Mouse (Mus musculus) liver, adult 2 months (tissue): ENCODE data around the gene P4hb. TPM values are rescaled to one million over a fixed set of nuclear protein-coding genes. Genes with fewer than 3 reads are reported as not detected.
A peak's percentile ranks its signal among the peaks of the same experiment; 100 is the strongest.

ENCODE experiments used
- DNase-seq: peaks from one replicate; pipeline ENCODE4 v3.0.0-alpha.2; 2011; ENCODE audit warnings: low read depth, low spot score; ENCODE audit errors: extremely low read depth
- H3K27ac ChIP-seq: fragments of 200-500 bp; replicated peaks from 2 replicates; pipeline ENCODE4 v1.5.1; 2012; ENCODE audit warnings: low read depth, mild to moderate bottlenecking, control low read depth, inconsistent platforms, low read length; ENCODE audit not compliant: insufficient read depth
- H3K27me3 ChIP-seq: fragments of 200-500 bp; 2 replicates; pipeline ENCODE4 v1.6.1; 2012; ENCODE audit warnings: mild to moderate bottlenecking, moderate library complexity, low read length, inconsistent platforms; ENCODE audit not compliant: control insufficient read depth, insufficient read depth
- H3K36me3 ChIP-seq: fragments of 200-500 bp; 2 replicates; pipeline ENCODE4 v1.6.1; 2012; ENCODE audit warnings: low read length, inconsistent platforms; ENCODE audit not compliant: control insufficient read depth, insufficient read depth
- H3K4me1 ChIP-seq: fragments of 200-500 bp; 2 replicates; pipeline ENCODE4 v1.6.1; 2011; ENCODE audit warnings: low read length; ENCODE audit not compliant: control insufficient read depth, insufficient read depth
- H3K4me3 ChIP-seq: fragments of 200-500 bp; 2 replicates; pipeline ENCODE4 v1.5.1; 2011; ENCODE audit warnings: low read depth, mild to moderate bottlenecking, control low read depth, low read length, moderate library complexity; ENCODE audit not compliant: insufficient read depth
- H3K79me2 ChIP-seq: fragments of 200-500 bp; 2 replicates; pipeline ENCODE4 v1.6.1; 2012; ENCODE audit warnings: inconsistent platforms, mild to moderate bottlenecking, low read length, moderate library complexity; ENCODE audit not compliant: control insufficient read depth, insufficient read depth
- H3K9ac ChIP-seq: fragments of 200-500 bp; 2 replicates; pipeline ENCODE4 v1.6.1; 2012; ENCODE audit warnings: low read depth, mild to moderate bottlenecking, control low read depth, inconsistent platforms, low read length
- CTCF ChIP-seq: fragments of 200-500 bp; IDR thresholded peaks from 2 replicates; pipeline ENCODE4 v1.5.1; 2011; ENCODE audit warnings: low read depth, low read length, control low read depth
- POLR2A ChIP-seq: fragments of 200-500 bp; IDR thresholded peaks from 2 replicates; pipeline ENCODE4 v1.6.1; 2011; ENCODE audit warnings: low read length, control low read depth; ENCODE audit not compliant: insufficient read depth; ENCODE audit errors: extremely low read depth
- WGBS: fragments of 180-500 bp; shearing (Covaris S2); methylation state at CpG from one replicate; pipeline ENCODE4 v1.1.7; 2018; 5-methylcytosine and 5-hydroxymethylcytosine counted together
- polyA plus RNA-seq: library from polyadenylated mRNA; depleted of rRNA; stranded (reverse); fragments of >200 nt; gene quantifications from 2 replicates; pipeline ENCODE4 v1.2.3, GENCODE M21; 2012
- total RNA-seq: library from RNA; depleted of rRNA; stranded (reverse); fragments of >200 nt; gene quantifications from 2 replicates; pipeline ENCODE4 v1.2.3, GENCODE M21; 2014

P4hb gene
- total and polyA plus RNA-seq, 2 experiments: 683 to 951 TPM

GRCm38 (mm10) chr11:120580871-120581331, 7.8 kb upstream of the P4hb start:
- peaks cover 29% of the 10 kb centered on the region for H3K4me1 ChIP-seq
- H3K27ac ChIP-seq: peak overlapping the region; percentile 100
- H3K79me2 ChIP-seq: peaks cover 14% of the 10 kb centered on the region; the same call in 1 of the 2 replicates
- no peaks in the 10 kb centered on the region; the same call in 1 of the 2 replicates for H3K36me3 ChIP-seq
- no peak for DNase-seq
- H3K4me3 ChIP-seq: peak overlapping the region; percentile 87
- no peaks in the 10 kb centered on the region for H3K27me3 ChIP-seq
- H3K9ac ChIP-seq: peak overlapping the region; percentile 96
- 0 out of 2 replicates have a peak, but pooled peaks have one; percentile 33 for TF ChIP-seq POLR2A
- TF ChIP-seq CTCF: no peak
- 3% methylated on average over 44 of the region's 44 CpGs for WGBS

GRCm38 (mm10) chr11:120580190-120580589, 7.1 kb upstream of the P4hb start:
- Histone ChIP-seq H3K27me3 (no peaks in the 10 kb centered on the region), H3K79me2 (peaks cover 14% of the 10 kb centered on the region; the same call in 1 of the 2 replicates), H3K9ac (peak overlapping the region; percentile 96), H3K4me1 (peaks cover 31% of the 10 kb centered on the region), H3K27ac (peak overlapping the region; percentile 100), H3K36me3 (no peaks in the 10 kb centered on the region; the same call in 1 of the 2 replicates), H3K4me3 (peak overlapping the region; percentile 87)
- DNase-seq: no peak
- 40% methylated on average over 7 of the region's 7 CpGs for WGBS
- TF ChIP-seq POLR2A (no peak), CTCF (no peak)

- H3K4me3 ChIP-seq: peak overlapping the region; percentile 61
- no peaks in the 10 kb centered on the region for H3K27me3 ChIP-seq
- TF ChIP-seq POLR2A (0 out of 2 replicates have a peak, but pooled peaks have one; percentile 29), CTCF (peak; percentile 82)
- no peaks in the 10 kb centered on the region; the same call in 1 of the 2 replicates for H3K36me3 ChIP-seq
- 25% methylated on average over 15 of the region's 15 CpGs for WGBS
- H3K4me1 ChIP-seq: peaks cover 32% of the 10 kb centered on the region
- DNase-seq: peak; percentile 66
- peak overlapping the region; percentile 100 for H3K27ac ChIP-seq
- H3K79me2 ChIP-seq: peaks cover 14% of the 10 kb centered on the region; the same call in 1 of the 2 replicates
- peak overlapping the region; percentile 96 for H3K9ac ChIP-seq
These were observed 6.5 kb upstream of the P4hb start for GRCm38 (mm10) chr11:120579316-120580107.

- WGBS: 41% methylated on average over 11 of the region's 11 CpGs
- Histone ChIP-seq H3K4me1 (peaks cover 36% of the 10 kb centered on the region), H3K9ac (peak overlapping the region; percentile 91), H3K79me2 (peaks cover 14% of the 10 kb centered on the region; the same call in 1 of the 2 replicates), H3K27ac (peak overlapping the region; percentile 100), H3K4me3 (peak overlapping the region; percentile 61), H3K36me3 (no peaks in the 10 kb centered on the region; the same call in 1 of the 2 replicates), H3K27me3 (no peaks in the 10 kb centered on the region)
- no peak for DNase-seq
- no peak for TF ChIP-seq POLR2A
- TF ChIP-seq CTCF: no peak
These were observed 5.7 kb upstream of the P4hb start for GRCm38 (mm10) chr11:120578694-120579243.

GRCm38 (mm10) chr11:120578024-120578693, 5.1 kb upstream of the P4hb start:
- Histone ChIP-seq H3K4me3 (peak overlapping the region; percentile 61), H3K79me2 (peaks cover 14% of the 10 kb centered on the region; the same call in 1 of the 2 replicates), H3K27ac (peak overlapping the region; percentile 100), H3K4me1 (peaks cover 36% of the 10 kb centered on the region), H3K27me3 (no peaks in the 10 kb centered on the region), H3K9ac (peak overlapping the region; percentile 91), H3K36me3 (no peaks in the 10 kb centered on the region; the same call in 1 of the 2 replicates)
- DNase-seq: peak; percentile 85
- 30% methylated on average over 10 of the region's 10 CpGs for WGBS
- TF ChIP-seq POLR2A (peak; percentile 41; the same call in 1 of the 2 replicates), CTCF (no peak)
